Mouse (Mus musculus) olfactory bulb, adult 2 months (tissue): ENCODE measurements at regions not wholly inside any gene's neighbourhood (a gene's known extent, or its start where the extent isn't known, plus 50 kb on each side); places are given as distances from the start of the nearest gene placed in this dataset.
"Not testable (repeated sequence)": the region's sequence is repeated elsewhere in the genome, so short reads cannot be mapped to it uniquely, and the experiment has no call there.

Experiments used
- H3K27ac ChIP-seq: fragments of 200-500 bp; 2 replicates; pipeline ENCODE4 v1.5.1; 2012; ENCODE audit warnings: low read depth, low read length; ENCODE audit not compliant: insufficient read depth
- H3K4me1 ChIP-seq: fragments of 200-500 bp; 2 replicates; pipeline ENCODE4 v1.6.1; 2012; ENCODE audit warnings: low read length; ENCODE audit not compliant: control insufficient read depth, insufficient read depth
- H3K4me3 ChIP-seq: fragments of 200-500 bp; 2 replicates; pipeline ENCODE4 v1.5.1; 2012; ENCODE audit warnings: mild to moderate bottlenecking, low read depth, low read length, moderate library complexity; ENCODE audit not compliant: insufficient read depth
- CTCF ChIP-seq: fragments of 200-500 bp; IDR thresholded peaks from 2 replicates; pipeline ENCODE4 v1.5.1; 2012; ENCODE audit warnings: low read depth, mild to moderate bottlenecking, low read length, moderate library complexity; ENCODE audit not compliant: insufficient read depth
- POLR2A ChIP-seq: fragments of 200-500 bp; IDR thresholded peaks from 2 replicates; pipeline ENCODE4 v1.6.1; 2012; ENCODE audit warnings: mild to moderate bottlenecking, low read depth, low read length, moderate library complexity; ENCODE audit not compliant: insufficient read depth
- WGBS: fragments of 180-500 bp; shearing (Covaris S2); methylation state at CpG from one replicate; pipeline ENCODE4 v1.1.7; 2018; 5-methylcytosine and 5-hydroxymethylcytosine counted together

DNA sequence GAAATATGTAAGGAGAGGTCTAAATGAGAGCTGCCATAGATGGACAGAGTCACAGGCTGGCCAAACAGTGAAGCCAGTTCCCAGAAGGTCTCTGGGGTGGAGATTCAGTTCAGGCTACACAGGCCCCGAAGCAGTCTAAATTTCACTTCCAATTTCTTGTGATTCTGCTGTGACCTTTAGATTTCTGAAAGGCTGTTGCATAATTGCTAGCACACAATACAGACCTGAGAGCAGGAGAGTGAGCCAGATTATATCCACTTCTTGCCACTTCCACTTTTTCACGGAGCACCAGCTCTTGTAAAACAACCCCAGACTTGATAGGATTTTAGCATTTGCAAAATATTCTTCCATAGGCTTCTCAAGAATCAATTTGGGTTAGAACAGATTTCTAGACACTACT, 925.6 kb downstream of the Car8 start:
- no peak for TF ChIP-seq POLR2A
- no peak for TF ChIP-seq CTCF
- H3K4me3 ChIP-seq: no peak overlapping the region
- H3K4me1 ChIP-seq: no peaks in the 10 kb centered on the region
- H3K27ac ChIP-seq: no peak overlapping the region
- 65% methylated on average over 2 of the region's 2 CpGs for WGBS

- no peak for TF ChIP-seq CTCF
- TF ChIP-seq POLR2A: no peak
- Histone ChIP-seq H3K4me1 (no peaks in the 10 kb centered on the region), H3K27ac (no peak overlapping the region), H3K4me3 (no peak overlapping the region)
- WGBS: 83% methylated on average over 1 of the region's 1 CpGs
These were observed 926.7 kb downstream of the Car8 start for GRCm38 (mm10) chr4:7312160-7312559.

DNA sequence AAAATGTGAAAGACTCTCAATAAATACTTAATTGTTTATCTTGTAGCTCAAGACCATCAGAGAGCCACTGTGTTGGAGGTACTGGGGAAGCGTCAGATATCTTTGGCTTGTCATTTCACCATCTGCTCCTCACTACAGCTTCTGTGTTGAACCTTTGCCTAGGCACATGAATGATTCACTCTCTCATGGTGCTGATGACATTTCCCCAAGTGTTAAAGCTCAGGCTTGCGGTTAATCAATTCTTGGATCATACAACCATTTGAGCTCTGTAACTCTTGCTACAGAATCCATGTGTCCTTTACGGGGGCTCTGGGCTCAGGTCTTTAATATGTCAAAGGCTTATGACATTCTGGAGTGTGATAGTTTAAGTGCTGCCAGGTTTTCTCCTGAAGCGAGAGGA, 969.8 kb downstream of the Car8 start:
- TF ChIP-seq POLR2A (no peak), CTCF (no peak)
- 95% methylated on average over 4 of the region's 4 CpGs for WGBS
- Histone ChIP-seq H3K4me1 (no peaks in the 10 kb centered on the region), H3K27ac (no peak overlapping the region), H3K4me3 (no peak overlapping the region)

DNA sequence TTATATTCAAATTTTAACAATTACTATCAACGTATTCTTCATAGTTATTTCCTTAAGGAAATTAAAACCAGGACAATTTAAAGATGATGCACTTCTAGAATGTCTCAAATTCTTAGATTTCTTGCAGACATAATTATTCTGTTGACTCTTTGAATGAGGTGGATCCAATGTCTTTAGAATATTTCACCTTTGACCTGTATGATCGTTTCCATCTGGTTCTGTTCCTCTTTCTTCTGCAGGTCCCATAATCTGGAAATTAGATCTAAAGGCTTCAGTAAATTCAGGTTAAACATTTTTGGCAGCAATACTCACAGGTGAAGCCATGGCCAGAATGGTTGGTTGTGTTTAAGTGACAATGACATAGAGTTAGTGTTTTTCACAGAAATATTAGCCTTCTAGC, 982.4 kb downstream of the Car8 start:
- H3K27ac ChIP-seq: no peak overlapping the region
- WGBS: 94% methylated on average over 2 of the region's 2 CpGs
- no peak overlapping the region for H3K4me3 ChIP-seq
- TF ChIP-seq CTCF (no peak), POLR2A (no peak)
- H3K4me1 ChIP-seq: no peaks in the 10 kb centered on the region

DNA sequence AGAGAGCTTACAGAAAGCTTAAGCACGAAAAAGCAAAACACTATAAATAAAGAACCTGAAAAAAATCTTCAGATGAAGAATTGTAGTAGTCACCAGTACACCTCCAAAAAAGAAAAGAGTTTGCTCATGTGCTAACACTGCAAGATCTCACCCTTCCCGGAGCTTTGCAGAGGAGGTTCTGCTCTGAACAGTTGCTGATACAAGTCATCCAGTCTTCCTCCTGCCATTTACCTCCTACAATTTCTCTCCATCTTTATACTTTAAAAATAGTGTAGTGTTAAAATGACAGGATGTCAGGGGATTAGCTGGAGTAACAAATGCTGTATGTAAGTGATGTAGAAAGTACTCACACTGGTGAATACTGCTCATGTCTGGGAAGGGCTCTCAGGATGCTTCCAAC, 985.2 kb downstream of the Car8 start:
- no peaks in the 10 kb centered on the region for H3K4me1 ChIP-seq
- TF ChIP-seq CTCF: no peak
- no peak for TF ChIP-seq POLR2A
- WGBS: 79% methylated on average over 2 of the region's 2 CpGs
- no peak overlapping the region for H3K4me3 ChIP-seq
- no peak overlapping the region for H3K27ac ChIP-seq

- H3K4me1 ChIP-seq: no peaks in the 10 kb centered on the region
- no peak overlapping the region for H3K4me3 ChIP-seq
- WGBS: 89% methylated on average over 2 of the region's 2 CpGs
- H3K27ac ChIP-seq: no peak overlapping the region
- TF ChIP-seq POLR2A: no peak
- TF ChIP-seq CTCF: no peak
These were observed 987.2 kb downstream of the Car8 start for GRCm38 (mm10) chr4:7251641-7252040.

- WGBS: 54% methylated on average over 4 of the region's 4 CpGs
- no peaks in the 10 kb centered on the region for H3K4me1 ChIP-seq
- H3K27ac ChIP-seq: no peak overlapping the region
- TF ChIP-seq POLR2A (no peak), CTCF (no peak)
- no peak overlapping the region for H3K4me3 ChIP-seq
These were observed 991.0 kb downstream of the Car8 start for GRCm38 (mm10) chr4:7247816-7248215.

DNA sequence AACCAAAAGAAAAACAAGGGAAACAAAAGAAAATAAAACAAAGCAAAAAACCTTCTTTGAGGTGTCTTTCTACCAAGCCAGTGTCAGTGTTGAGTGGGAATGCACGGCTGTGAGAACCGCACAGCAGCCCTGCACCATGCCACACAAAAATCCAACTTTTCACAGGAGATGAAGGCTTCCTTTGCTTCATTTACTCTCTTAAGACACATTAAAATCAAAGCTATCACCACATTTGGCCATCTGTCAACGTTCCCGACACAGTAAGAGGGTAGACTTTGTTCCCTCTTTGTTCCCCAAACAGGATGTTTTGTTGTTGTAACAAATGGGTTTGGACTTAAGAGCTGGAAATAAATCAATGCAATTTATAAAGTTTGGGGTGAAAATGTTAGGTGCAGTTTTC, 991.6 kb downstream of the Car8 start:
- Histone ChIP-seq H3K4me3 (no peak overlapping the region), H3K4me1 (no peaks in the 10 kb centered on the region), H3K27ac (no peak overlapping the region)
- WGBS: 48% methylated on average over 4 of the region's 4 CpGs
- TF ChIP-seq CTCF: no peak
- no peak for TF ChIP-seq POLR2A

DNA sequence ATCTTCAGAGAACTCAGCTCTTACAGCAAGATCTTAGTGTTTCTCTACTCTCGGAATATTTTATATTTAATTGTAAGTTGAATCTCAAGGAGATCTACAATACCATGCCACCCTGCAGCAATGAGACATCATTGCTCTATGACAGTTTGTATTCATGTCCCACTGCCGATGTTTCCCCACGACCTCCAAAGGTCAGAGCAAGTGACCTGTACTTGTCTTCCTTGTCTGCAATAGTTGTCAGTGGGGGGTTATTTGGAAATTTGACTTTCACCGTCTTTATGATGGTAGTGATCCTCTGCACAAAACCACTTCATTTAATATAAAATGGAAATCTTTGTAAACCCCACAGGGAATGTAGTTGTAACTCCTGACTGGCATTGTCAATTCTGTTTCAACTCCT, 992.0 kb downstream of the Car8 start:
- no peak overlapping the region for H3K4me3 ChIP-seq
- no peak for TF ChIP-seq POLR2A
- TF ChIP-seq CTCF: no peak
- no peaks in the 10 kb centered on the region for H3K4me1 ChIP-seq
- 79% methylated on average over 4 of the region's 4 CpGs for WGBS
- no peak overlapping the region for H3K27ac ChIP-seq

GRCm38 (mm10) chr4:7245653-7246052, 993.2 kb downstream of the Car8 start:
- TF ChIP-seq CTCF (no peak), POLR2A (no peak)
- Histone ChIP-seq H3K4me3 (no peak overlapping the region), H3K4me1 (no peaks in the 10 kb centered on the region), H3K27ac (no peak overlapping the region)
- 82% methylated on average over 2 of the region's 2 CpGs for WGBS

- no peak overlapping the region for H3K4me3 ChIP-seq
- H3K4me1 ChIP-seq: no peaks in the 10 kb centered on the region
- no peak overlapping the region for H3K27ac ChIP-seq
- TF ChIP-seq POLR2A (no peak), CTCF (no peak)
- WGBS: 97% methylated on average over 3 of the region's 3 CpGs
These were observed 1001.0 kb downstream of the Car8 start for GRCm38 (mm10) chr4:7237848-7238247.

DNA sequence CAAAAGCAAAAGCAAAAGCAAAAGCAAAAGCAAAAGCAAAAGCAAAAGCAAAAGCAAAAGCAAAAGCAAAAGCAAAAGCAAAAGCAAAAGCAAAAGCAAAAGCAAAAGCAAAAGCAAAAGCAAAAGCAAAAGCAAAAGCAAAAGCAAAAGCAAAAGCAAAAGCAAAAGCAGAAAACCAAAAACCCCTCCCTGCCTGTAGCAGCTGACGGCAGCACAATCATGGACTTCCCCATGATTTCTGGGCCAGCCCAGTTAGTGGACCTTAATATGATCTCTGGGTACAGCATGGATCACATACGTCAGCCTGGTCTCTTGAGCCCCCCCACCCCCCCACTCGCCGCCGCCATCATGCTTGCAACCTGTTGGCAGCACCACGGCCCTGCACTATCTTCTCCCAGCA, 1004.3 kb downstream of the Car8 start:
- H3K4me1 ChIP-seq, H3K4me3 ChIP-seq, H3K27ac ChIP-seq: not testable (repeated sequence)
- WGBS: 98% methylated on average over 6 of the region's 6 CpGs
